Mouse (Mus musculus): ENCODE measurements around the gene Brwd1. TPM values are rescaled to one million over a fixed set of nuclear protein-coding genes. Genes with fewer than 3 reads are reported as not detected.

Gene Brwd1
- polyA plus RNA-seq (2014; fragmentation: Nextera tagmentation; extraction: Ambion mirVana), result 224 and 240 TPM in 2 replicates

DNA sequence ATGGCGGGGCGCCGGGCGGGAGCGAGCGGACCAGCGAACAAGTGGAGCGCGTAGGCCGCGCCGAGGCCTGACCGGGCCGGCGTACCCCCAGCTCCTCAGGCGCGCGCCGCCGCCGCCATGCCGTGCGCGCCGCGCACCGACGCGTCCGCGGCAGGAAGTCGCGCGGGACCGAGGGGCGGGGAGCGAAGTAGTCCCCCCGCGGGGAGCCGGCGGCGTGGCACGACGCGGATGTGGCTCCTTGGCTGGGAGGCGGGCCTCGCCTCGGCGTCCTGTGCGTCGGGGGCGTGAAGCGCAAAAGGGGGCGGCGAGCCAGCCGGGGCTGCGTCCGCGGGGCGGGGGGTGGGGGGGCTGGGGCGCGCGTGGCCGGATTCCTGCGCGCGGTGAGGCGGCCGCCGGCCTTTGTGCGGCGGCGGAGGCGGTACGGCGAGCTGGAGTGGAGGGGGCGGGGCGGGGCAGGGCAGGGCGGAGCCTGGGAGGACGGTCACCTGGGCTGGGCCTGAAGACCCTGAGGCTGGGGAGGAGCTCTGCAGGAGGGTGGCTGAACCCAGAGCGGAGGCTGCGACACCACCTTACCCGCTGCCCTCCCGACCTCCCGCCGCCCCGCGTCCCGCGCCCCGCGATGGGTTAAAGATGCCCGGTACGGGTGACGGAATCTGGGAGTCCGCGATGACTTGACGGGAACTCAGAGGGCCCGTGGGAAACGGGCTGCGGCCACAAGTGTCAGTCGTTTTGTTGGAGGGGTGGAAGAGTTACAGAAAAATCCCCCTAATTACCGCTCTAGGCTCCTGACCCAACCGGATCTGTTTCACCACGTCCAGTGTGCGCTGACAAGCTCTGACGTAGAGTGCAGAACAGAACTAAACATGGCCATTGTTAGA is at the start of gene Brwd1:
Gene Brwd1, minus strand, starts transcription at position 226 of the 878 bp plus-strand sequence.
- Histone ChIP-seq H3K4me1 (replicated peaks; ENCODE audit: control insufficient read depth, insufficient read depth, low read length) (0 out of 2 replicates have a peak, but pooled peaks cover 3% of the 10 kb centered on the region), H3K36me3 (ENCODE audit: control insufficient read depth, insufficient read depth, low read length) (no peaks in the 10 kb centered on the region), H3K9me3 (ENCODE audit: control insufficient read depth, low read length) (no peaks in the 10 kb centered on the region), H3K27ac (ENCODE audit: low read depth, low read length) (peak within 1 kb of the TSS; percentile 90), H3K4me2 (replicated peaks; ENCODE audit: low read depth, low read length) (peak within 1 kb of the TSS; percentile 86), H3K9ac (ENCODE audit: low read depth, low read length) (peak within 1 kb of the TSS; percentile 93), H3K4me3 (ENCODE audit: low read depth, low read length) (peak within 1 kb of the TSS; percentile 100), H3K27me3 (ENCODE audit: control insufficient read depth, insufficient read depth, low read length) (no peaks in the 10 kb centered on the region)
- WGBS, result under 1% methylated on average over 44 of the region's 107 CpGs
- peak; percentile 89 for ATAC-seq (ENCODE audit: low FRiP score)
- peak; percentile 90 for DNase-seq (ENCODE audit: low spot score)

DNA sequence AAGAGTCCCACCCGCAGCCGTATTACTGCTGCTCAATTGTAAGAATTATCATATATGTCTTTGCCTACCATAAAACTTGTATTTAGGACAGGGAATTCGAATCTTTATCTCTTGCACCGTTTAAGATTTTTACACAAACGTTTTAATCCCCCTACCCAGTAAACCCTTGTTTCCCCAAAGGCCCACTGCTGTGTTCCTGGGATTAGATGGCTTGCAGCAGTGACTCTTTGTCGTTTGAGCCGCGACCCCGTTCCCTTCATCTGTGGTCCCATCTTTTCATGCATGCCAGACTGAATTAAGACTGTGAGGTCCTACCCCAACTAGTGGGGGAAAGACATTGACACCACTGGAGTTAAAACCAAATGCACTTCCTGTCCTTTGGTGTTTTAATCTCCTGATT is 46.1 kb upstream of the Brwd1 start:
- Histone ChIP-seq H3K4me2 (replicated peaks; ENCODE audit: low read depth, low read length) (peak overlapping the region; percentile 66), H3K27me3 (ENCODE audit: control insufficient read depth, insufficient read depth, low read length) (no peaks in the 10 kb centered on the region), H3K4me3 (ENCODE audit: low read depth, low read length) (peak overlapping the region; percentile 76), H3K9me3 (ENCODE audit: control insufficient read depth, low read length) (no peaks in the 10 kb centered on the region), H3K36me3 (ENCODE audit: control insufficient read depth, insufficient read depth, low read length) (peaks cover 13% of the 10 kb centered on the region), H3K4me1 (replicated peaks; ENCODE audit: control insufficient read depth, insufficient read depth, low read length) (no peaks in the 10 kb centered on the region; the same call in 1 of the 2 replicates), H3K27ac (ENCODE audit: low read depth, low read length) (peak overlapping the region; percentile 93), H3K9ac (ENCODE audit: low read depth, low read length) (peak overlapping the region; percentile 83)
- no peak for ATAC-seq (ENCODE audit: low FRiP score)
- DNase-seq (ENCODE audit: low spot score), result no peak
- 3% methylated on average over 9 of the region's 9 CpGs for WGBS

DNA sequence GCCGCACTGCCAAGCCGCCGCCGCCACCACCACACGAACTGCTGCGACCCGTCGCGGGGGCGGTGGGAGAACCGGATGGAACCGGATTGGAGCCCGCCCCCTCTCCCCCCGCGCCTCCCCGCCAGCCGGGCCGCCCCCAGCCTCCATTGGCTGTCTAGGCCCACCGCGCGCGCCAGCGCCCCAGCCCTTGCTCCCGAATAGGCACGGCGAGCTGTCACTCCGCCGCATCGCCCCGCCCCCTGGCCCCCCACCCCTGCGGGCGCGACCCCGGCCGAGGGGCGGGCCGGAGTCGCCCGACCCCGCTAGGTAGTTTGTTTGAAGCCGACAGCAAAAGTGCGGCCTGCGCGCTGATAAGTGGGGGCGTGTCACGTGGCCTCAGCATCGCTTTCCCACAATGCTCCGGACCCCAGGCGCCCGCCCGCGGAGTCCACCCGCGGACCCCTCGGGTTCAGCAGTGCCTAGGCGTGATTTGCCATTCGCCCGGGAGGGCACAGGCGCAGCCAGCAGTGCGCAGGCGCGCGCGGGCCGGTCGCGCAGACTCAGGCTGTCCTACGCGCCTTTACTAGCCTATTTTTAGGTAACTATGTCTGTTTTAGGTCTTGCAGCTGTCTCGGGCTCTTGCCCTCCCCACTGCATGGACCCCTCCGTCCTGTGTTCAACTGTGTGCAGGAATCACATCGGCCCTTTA is 45.5 kb upstream of the Brwd1 start, which contains the start of gene Hmgn1:
Gene Hmgn1, minus strand, starts transcription at position 73 of the 688 bp plus-strand sequence.
- Histone ChIP-seq H3K4me3 (ENCODE audit: low read depth, low read length) (peak within 1 kb of the TSS; percentile 76), H3K9me3 (ENCODE audit: control insufficient read depth, low read length) (no peaks in the 10 kb centered on the region), H3K27ac (ENCODE audit: low read depth, low read length) (peak within 1 kb of the TSS; percentile 95), H3K36me3 (ENCODE audit: control insufficient read depth, insufficient read depth, low read length) (peaks cover 15% of the 10 kb centered on the region), H3K4me1 (replicated peaks; ENCODE audit: control insufficient read depth, insufficient read depth, low read length) (no peaks in the 10 kb centered on the region; the same call in 1 of the 2 replicates), H3K27me3 (ENCODE audit: control insufficient read depth, insufficient read depth, low read length) (no peaks in the 10 kb centered on the region), H3K9ac (ENCODE audit: low read depth, low read length) (peak within 1 kb of the TSS; percentile 88), H3K4me2 (replicated peaks; ENCODE audit: low read depth, low read length) (peak within 1 kb of the TSS; percentile 77)
- DNase-seq (ENCODE audit: low spot score) (peak; percentile 98), ATAC-seq (ENCODE audit: low FRiP score) (peak; percentile 98)
- under 1% methylated on average over 63 of the region's 72 CpGs for WGBS

DNA sequence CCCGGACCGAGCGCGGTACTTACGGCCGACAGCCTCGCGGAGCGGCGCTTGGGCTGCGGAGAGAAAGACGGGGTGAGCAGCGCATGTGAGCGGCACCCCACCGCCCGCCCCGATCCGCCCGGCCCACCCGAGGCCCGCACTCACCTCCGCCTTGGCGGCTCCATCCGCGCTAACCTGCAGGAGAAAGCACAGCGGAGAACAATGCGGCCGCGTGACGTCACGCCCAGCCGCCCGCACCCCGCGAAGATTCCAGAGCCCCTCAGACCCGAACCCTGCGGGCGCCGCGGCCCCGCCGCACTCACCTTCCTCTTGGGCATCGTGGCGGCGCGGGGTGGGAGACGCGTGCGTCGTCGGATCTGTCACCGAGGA is 44.9 kb upstream of the Brwd1 start:
- DNase-seq (ENCODE audit: low spot score) (no peak), ATAC-seq (ENCODE audit: low FRiP score) (peak; percentile 80)
- Histone ChIP-seq H3K4me2 (replicated peaks; ENCODE audit: low read depth, low read length) (peak overlapping the region; percentile 77), H3K36me3 (ENCODE audit: control insufficient read depth, insufficient read depth, low read length) (peaks cover 15% of the 10 kb centered on the region), H3K9me3 (ENCODE audit: control insufficient read depth, low read length) (no peaks in the 10 kb centered on the region), H3K27me3 (ENCODE audit: control insufficient read depth, insufficient read depth, low read length) (no peaks in the 10 kb centered on the region), H3K4me3 (ENCODE audit: low read depth, low read length) (peak overlapping the region; percentile 76), H3K9ac (ENCODE audit: low read depth, low read length) (peak overlapping the region; percentile 88), H3K27ac (ENCODE audit: low read depth, low read length) (peak overlapping the region; percentile 95), H3K4me1 (replicated peaks; ENCODE audit: control insufficient read depth, insufficient read depth, low read length) (no peaks in the 10 kb centered on the region; the same call in 1 of the 2 replicates)
- 1% methylated on average over 50 of the region's 52 CpGs for WGBS

DNA sequence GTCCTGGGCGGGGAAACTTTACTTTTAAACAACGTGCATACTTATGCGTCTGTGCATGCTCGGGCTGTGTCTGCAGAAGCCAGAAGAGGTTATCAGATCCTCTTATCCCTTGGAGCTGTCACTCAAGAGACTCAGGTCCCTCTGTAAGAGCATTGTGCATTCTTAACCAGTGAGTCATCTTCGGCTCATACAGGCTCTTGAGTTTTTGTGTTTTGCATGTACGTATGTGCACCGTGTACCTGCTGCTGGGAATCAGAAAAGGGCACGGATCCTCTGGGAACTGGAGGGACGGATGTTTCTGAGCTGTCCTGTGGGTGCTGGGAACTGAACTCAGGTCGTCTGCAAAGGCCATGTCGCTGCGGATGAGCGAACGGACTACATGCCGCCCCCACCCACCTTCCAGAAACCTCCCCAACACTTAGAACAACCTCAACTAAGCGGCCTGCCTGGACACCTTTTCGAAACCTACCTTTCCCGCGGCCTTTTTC is 44.4 kb upstream of the Brwd1 start:
- peak overlapping the region; percentile 76 for H3K4me3 ChIP-seq (ENCODE audit: low read depth, low read length)
- peak overlapping the region; percentile 88 for H3K9ac ChIP-seq (ENCODE audit: low read depth, low read length)
- WGBS, result 8% methylated on average over 19 of the region's 19 CpGs
- peaks cover 15% of the 10 kb centered on the region for H3K36me3 ChIP-seq (ENCODE audit: control insufficient read depth, insufficient read depth, low read length)
- H3K9me3 ChIP-seq (ENCODE audit: control insufficient read depth, low read length), result no peaks in the 10 kb centered on the region
- H3K27me3 ChIP-seq (ENCODE audit: control insufficient read depth, insufficient read depth, low read length), result no peaks in the 10 kb centered on the region
- H3K4me2 ChIP-seq (replicated peaks; ENCODE audit: low read depth, low read length), result peak overlapping the region; percentile 77
- ATAC-seq (ENCODE audit: low FRiP score) (no peak), DNase-seq (ENCODE audit: low spot score) (peak; percentile 53)
- no peaks in the 10 kb centered on the region; the same call in 1 of the 2 replicates for H3K4me1 ChIP-seq (replicated peaks; ENCODE audit: control insufficient read depth, insufficient read depth, low read length)
- peak overlapping the region; percentile 95 for H3K27ac ChIP-seq (ENCODE audit: low read depth, low read length)

DNA sequence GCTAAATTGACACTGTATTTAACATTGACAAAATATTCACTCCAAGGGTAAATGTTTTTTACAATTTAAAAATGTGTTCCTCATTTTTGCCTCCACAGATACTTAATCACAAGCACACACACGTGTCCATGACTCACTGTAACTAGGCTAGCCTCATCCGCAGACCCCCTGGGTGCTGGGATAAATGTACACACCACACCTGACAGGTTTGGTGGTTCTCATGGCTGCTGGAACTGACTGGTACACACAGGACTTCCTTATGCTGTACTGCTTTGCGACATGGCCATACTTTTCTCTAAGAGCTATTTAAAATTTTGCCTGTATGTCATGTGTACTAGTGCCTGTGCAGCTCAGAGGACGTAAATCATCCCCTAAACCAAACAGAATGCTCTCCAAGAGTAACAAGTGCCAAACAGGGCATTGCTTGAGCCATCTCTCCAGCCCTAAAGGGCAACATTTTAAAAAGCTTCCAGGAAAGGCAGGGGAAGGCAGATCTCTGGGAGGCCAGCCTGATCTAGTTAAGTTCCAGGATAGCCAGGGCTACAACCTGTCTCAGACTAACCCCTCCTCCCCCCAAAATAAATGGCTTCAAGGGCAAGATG is 37.8 kb upstream of the Brwd1 start:
- H3K4me2 ChIP-seq (replicated peaks; ENCODE audit: low read depth, low read length), result no peak overlapping the region
- 75% methylated on average over 4 of the region's 4 CpGs for WGBS
- H3K4me3 ChIP-seq (ENCODE audit: low read depth, low read length), result no peak overlapping the region
- H3K4me1 ChIP-seq (replicated peaks; ENCODE audit: control insufficient read depth, insufficient read depth, low read length), result no peaks in the 10 kb centered on the region
- no peaks in the 10 kb centered on the region for H3K27me3 ChIP-seq (ENCODE audit: control insufficient read depth, insufficient read depth, low read length)
- no peaks in the 10 kb centered on the region for H3K9me3 ChIP-seq (ENCODE audit: control insufficient read depth, low read length)
- H3K9ac ChIP-seq (ENCODE audit: low read depth, low read length), result no peak overlapping the region
- H3K27ac ChIP-seq (ENCODE audit: low read depth, low read length), result no peak overlapping the region
- H3K36me3 ChIP-seq (ENCODE audit: control insufficient read depth, insufficient read depth, low read length), result peaks cover 15% of the 10 kb centered on the region
- DNase-seq (ENCODE audit: low spot score) (no peak), ATAC-seq (ENCODE audit: low FRiP score) (no peak)

DNA sequence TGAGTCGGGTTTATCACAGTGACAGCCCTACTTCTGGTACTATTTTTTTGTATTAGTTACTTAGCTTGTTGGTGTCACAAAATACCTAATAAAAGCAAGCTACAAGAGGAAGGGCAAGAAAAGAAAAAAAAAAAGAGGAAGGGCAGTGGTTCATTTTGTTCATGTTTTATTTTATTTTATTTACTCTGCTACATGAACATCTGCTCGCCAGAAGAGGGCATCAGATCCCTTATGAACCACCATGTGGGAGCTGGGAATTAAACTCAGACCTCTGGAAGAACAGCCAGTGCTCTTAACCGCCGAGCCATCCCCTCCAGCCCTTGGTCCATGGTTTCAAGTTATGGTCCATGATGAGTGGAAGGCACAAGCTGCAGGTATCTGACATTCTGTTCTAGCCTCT is 32.4 kb upstream of the Brwd1 start:
- DNase-seq (ENCODE audit: low spot score) (no peak), ATAC-seq (ENCODE audit: low FRiP score) (no peak)
- WGBS, result 50% methylated on average over 4 of the region's 4 CpGs
- Histone ChIP-seq H3K4me2 (replicated peaks; ENCODE audit: low read depth, low read length) (no peak overlapping the region), H3K27ac (ENCODE audit: low read depth, low read length) (no peak overlapping the region), H3K4me1 (replicated peaks; ENCODE audit: control insufficient read depth, insufficient read depth, low read length) (no peaks in the 10 kb centered on the region), H3K36me3 (ENCODE audit: control insufficient read depth, insufficient read depth, low read length) (no peaks in the 10 kb centered on the region), H3K27me3 (ENCODE audit: control insufficient read depth, insufficient read depth, low read length) (no peaks in the 10 kb centered on the region), H3K9me3 (ENCODE audit: control insufficient read depth, low read length) (no peaks in the 10 kb centered on the region), H3K4me3 (ENCODE audit: low read depth, low read length) (no peak overlapping the region), H3K9ac (ENCODE audit: low read depth, low read length) (no peak overlapping the region)

DNA sequence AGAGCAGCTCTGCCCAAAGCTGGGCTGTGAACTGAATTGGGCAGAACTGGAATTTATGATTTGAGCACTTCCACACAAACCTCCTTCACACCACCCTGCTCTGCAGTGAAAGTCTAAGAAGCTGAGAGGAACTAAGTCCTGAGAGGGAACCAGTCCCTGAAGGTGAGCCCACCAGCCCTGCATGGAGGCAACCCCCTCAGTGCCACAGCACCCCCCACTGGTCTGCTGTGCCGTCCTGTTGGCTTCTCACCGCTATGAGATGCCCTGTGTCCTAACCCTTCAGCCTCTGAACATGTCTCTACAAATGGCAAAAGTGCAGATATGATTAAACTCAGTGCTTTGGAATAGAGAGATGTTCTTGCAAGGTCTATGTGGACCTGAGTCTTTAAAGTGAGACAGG is 30.4 kb upstream of the Brwd1 start:
- DNase-seq (ENCODE audit: low spot score), result no peak
- no peak overlapping the region for H3K4me3 ChIP-seq (ENCODE audit: low read depth, low read length)
- H3K27me3 ChIP-seq (ENCODE audit: control insufficient read depth, insufficient read depth, low read length), result no peaks in the 10 kb centered on the region
- WGBS, result 48% methylated on average over 2 of the region's 2 CpGs
- no peak overlapping the region for H3K27ac ChIP-seq (ENCODE audit: low read depth, low read length)
- no peaks in the 10 kb centered on the region for H3K9me3 ChIP-seq (ENCODE audit: control insufficient read depth, low read length)
- H3K9ac ChIP-seq (ENCODE audit: low read depth, low read length), result no peak overlapping the region
- no peaks in the 10 kb centered on the region for H3K4me1 ChIP-seq (replicated peaks; ENCODE audit: control insufficient read depth, insufficient read depth, low read length)
- no peaks in the 10 kb centered on the region for H3K36me3 ChIP-seq (ENCODE audit: control insufficient read depth, insufficient read depth, low read length)
- no peak for ATAC-seq (ENCODE audit: low FRiP score)
- H3K4me2 ChIP-seq (replicated peaks; ENCODE audit: low read depth, low read length), result no peak overlapping the region

All from hindbrain, embryonic 11.5 days (tissue).